Mouse (Mus musculus): ENCODE measurements around the gene Egln3. TPM values are rescaled to one million over a fixed set of nuclear protein-coding genes. Genes with fewer than 3 reads are reported as not detected.

Egln3 gene
- polyA plus RNA-seq, 1 experiment from 2014 or later, result 2.2 TPM

DNA sequence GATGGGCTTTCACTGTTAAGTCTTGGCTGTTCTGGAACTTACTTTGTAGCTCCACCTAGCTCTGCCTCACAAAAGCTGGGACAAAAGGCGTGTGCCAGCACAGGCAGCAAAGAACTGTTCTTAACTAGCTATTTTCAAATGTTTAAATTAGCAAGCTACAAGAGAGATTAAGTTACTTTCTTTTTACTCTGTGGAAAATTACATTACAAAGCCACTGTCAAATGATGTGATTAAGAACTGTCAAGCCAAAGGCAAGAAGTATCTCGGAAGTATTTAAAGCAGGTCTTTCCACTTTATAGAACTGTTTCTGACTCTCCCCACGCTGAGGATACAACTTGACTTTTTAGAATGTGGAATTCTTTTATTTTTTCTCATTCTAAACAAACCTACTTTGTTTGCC lies 21.4 kb upstream of the Egln3 start:
- no peak for ATAC-seq (ENCODE audit: low FRiP score, low read depth)
- H3K27ac ChIP-seq (replicated peaks), result no peak overlapping the region
- no peaks in the 10 kb centered on the region for H3K36me3 ChIP-seq
- no peaks in the 10 kb centered on the region for H3K9me3 ChIP-seq
- H3K9ac ChIP-seq (replicated peaks), result no peak overlapping the region
- no peaks in the 10 kb centered on the region for H3K27me3 ChIP-seq
- no peaks in the 10 kb centered on the region for H3K4me1 ChIP-seq
- WGBS, result 63% methylated on average over 3 of the region's 3 CpGs
- H3K4me3 ChIP-seq, result no peak overlapping the region
- H3K4me2 ChIP-seq (replicated peaks), result no peak overlapping the region

DNA sequence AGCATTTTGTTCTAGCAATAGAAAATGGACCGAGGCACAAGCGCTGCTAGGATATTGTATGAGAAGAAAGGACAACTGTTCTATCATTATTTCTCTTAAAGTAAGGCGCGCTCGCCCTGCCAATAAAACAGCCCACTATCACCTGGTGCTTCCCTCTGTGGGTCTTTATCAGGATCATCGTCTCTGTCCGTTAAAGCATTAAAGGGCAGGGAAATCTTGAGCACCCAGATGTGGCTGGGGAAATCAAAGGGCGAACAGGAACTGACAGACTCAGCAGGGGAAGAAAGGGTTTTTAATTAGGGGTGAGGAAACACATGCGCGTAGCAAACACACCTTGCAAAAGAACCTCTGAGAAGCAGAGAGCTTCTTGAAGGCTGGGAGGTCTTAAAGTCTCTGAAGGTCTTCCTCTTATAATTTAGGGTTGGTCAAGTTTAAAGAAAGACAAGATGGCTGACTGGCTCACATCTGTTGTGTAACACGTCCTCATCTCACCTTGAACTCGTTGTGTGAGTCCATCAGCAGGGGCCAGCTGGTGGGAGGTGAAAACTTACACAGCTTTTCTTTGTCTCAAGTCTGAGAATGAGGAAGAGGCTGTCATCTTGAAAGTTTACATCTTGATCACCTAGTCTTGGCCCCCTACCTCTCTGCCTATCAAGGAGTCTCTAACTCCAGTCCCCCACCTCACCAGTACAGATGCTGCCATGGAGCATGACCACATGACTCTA lies 18.5 kb upstream of the Egln3 start:
- WGBS, result 84% methylated on average over 12 of the region's 12 CpGs
- no peak overlapping the region for H3K27ac ChIP-seq (replicated peaks)
- no peaks in the 10 kb centered on the region for H3K9me3 ChIP-seq
- no peaks in the 10 kb centered on the region for H3K27me3 ChIP-seq
- no peak overlapping the region for H3K9ac ChIP-seq (replicated peaks)
- no peak overlapping the region for H3K4me2 ChIP-seq (replicated peaks)
- no peaks in the 10 kb centered on the region for H3K36me3 ChIP-seq
- ATAC-seq (ENCODE audit: low FRiP score, low read depth), result no peak
- H3K4me1 ChIP-seq, result no peaks in the 10 kb centered on the region
- no peak overlapping the region for H3K4me3 ChIP-seq

DNA sequence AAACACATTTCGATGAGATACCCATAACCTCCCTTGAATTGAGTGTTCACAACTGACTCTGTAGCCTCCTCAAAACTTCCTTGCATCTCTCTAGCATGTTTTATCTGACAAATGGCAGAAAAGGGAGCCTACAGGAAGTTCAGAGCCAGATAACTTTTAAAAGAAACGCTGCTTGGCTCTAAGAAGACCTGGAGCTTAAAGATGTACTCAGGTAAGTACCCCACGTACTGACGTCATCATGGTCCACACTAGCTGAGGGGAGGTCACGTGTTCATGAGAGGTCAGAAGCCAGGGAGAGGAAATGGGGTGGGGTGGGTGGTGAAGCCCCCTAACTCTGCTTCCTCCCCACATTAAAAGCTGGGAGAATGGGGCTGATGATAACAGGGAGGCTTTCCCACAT lies 13.0 kb upstream of the Egln3 start:
- WGBS, result 85% methylated on average over 5 of the region's 5 CpGs
- ATAC-seq (ENCODE audit: low FRiP score, low read depth), result no peak

DNA sequence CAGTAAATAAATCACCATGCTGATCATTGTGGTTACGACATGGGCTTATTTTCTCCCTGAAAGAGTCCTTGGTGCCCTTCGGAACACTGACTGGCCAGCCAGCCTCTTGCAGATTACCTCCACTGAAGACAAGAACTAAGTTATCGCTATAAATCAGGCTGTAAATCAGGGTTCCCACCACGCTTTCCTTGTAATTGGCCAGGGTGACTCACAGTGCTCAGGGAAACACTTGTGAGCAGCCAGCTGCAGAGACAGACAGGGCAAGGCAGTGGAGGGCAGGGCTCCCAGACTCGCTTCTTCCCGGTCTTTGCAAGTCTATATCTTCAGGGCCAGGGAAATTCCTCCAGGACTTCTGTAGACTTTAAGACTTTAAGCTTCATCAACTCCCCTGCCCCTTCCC lies 10.8 kb upstream of the Egln3 start:
- H3K4me2 ChIP-seq (replicated peaks), result no peak overlapping the region
- H3K27me3 ChIP-seq, result peaks cover 4% of the 10 kb centered on the region; the same call in 1 of the 2 replicates
- H3K27ac ChIP-seq (replicated peaks), result no peak overlapping the region
- no peak for ATAC-seq (ENCODE audit: low FRiP score, low read depth)
- WGBS, result 76% methylated on average over 6 of the region's 6 CpGs
- H3K4me1 ChIP-seq, result no peaks in the 10 kb centered on the region
- H3K4me3 ChIP-seq, result no peak overlapping the region
- no peaks in the 10 kb centered on the region for H3K9me3 ChIP-seq
- no peaks in the 10 kb centered on the region for H3K36me3 ChIP-seq
- H3K9ac ChIP-seq (replicated peaks), result no peak overlapping the region

More for the DNA sequence above, 13.0 kb upstream of the Egln3 start:
- no peak overlapping the region for H3K9ac ChIP-seq (replicated peaks)
- H3K4me1 ChIP-seq, result no peaks in the 10 kb centered on the region
- no peak overlapping the region for H3K4me3 ChIP-seq
- no peaks in the 10 kb centered on the region for H3K9me3 ChIP-seq
- H3K27ac ChIP-seq (replicated peaks), result no peak overlapping the region
- no peaks in the 10 kb centered on the region for H3K36me3 ChIP-seq
- H3K4me2 ChIP-seq (replicated peaks), result no peak overlapping the region
- H3K27me3 ChIP-seq, result no peaks in the 10 kb centered on the region

DNA sequence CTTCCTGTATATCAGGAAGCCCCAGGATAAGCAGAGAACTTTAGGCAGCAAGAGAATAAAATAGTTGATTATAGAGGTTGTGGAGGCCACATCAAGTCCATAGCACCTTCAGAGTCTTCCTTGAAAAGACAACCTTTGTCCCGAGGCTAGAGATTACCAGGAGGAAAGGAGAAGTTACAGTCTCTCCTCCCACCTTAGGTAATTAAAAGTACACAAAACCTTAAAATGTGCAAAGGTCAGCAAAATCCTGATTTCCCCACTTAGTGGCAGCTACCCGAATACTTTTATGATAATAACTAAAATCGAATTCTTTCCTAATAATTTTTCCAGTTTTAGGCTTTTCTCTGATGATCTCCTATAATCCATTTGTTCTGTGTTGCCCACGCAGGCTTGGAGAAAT lies 10.2 kb upstream of the Egln3 start:
- Histone ChIP-seq H3K4me3 (no peak overlapping the region), H3K9me3 (no peaks in the 10 kb centered on the region), H3K27ac (replicated peaks) (no peak overlapping the region), H3K27me3 (peaks cover 4% of the 10 kb centered on the region; the same call in 1 of the 2 replicates), H3K4me2 (replicated peaks) (no peak overlapping the region), H3K36me3 (no peaks in the 10 kb centered on the region), H3K4me1 (no peaks in the 10 kb centered on the region), H3K9ac (replicated peaks) (no peak overlapping the region)
- 85% methylated on average over 4 of the region's 4 CpGs for WGBS
- ATAC-seq (ENCODE audit: low FRiP score, low read depth), result no peak

DNA sequence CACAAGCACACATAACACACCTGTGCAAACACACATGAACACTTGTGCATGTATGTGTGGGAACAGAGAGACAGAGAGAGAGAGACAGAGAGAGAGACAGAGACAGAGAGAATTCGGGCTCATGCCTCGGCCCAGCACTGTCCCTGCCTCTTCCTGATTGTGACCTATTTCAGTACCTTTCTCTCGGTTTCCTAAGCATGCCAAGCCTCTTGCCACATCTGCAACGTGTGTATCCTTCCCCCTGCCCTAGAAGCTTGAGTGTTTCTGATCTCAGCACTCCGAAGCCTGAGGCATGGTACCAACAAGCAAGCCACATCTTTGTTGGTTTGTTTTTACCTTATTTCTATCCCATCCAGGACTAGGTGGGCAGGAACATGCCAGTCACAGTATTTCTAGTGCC lies 9.6 kb upstream of the Egln3 start:
- Histone ChIP-seq H3K27ac (replicated peaks) (no peak overlapping the region), H3K4me1 (0 out of 2 replicates have a peak, but pooled peaks cover 3% of the 10 kb centered on the region), H3K4me3 (no peak overlapping the region), H3K27me3 (peaks cover 4% of the 10 kb centered on the region; the same call in 1 of the 2 replicates), H3K9me3 (no peaks in the 10 kb centered on the region), H3K4me2 (replicated peaks) (no peak overlapping the region), H3K36me3 (no peaks in the 10 kb centered on the region), H3K9ac (replicated peaks) (no peak overlapping the region)
- 68% methylated on average over 5 of the region's 5 CpGs for WGBS
- no peak for ATAC-seq (ENCODE audit: low FRiP score, low read depth)

DNA sequence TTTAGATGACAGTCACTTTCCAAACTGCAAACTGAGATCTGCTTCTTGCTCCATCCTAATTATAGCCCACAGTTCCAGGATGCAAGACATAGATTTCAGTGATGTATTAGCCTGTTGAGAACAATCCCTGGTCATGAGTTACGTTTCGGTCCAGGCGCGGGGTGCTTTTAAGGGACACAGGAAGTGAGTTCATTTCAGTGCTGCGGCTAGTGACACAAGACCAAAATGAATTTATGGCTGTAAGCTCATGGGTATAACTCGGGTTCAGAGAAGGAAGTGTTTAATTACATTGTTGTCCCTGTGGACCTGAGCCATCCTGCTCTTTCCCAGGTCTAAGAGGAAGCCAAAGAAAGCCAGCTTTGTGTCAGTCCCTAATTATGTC lies 5.5 kb upstream of the Egln3 start:
- no peak overlapping the region for H3K4me2 ChIP-seq (replicated peaks)
- peaks cover 21% of the 10 kb centered on the region for H3K27me3 ChIP-seq
- H3K9ac ChIP-seq (replicated peaks), result no peak overlapping the region
- no peaks in the 10 kb centered on the region for H3K36me3 ChIP-seq
- H3K9me3 ChIP-seq, result no peaks in the 10 kb centered on the region
- 76% methylated on average over 6 of the region's 6 CpGs for WGBS
- H3K27ac ChIP-seq (replicated peaks), result no peak overlapping the region
- no peak overlapping the region for H3K4me3 ChIP-seq
- no peak for ATAC-seq (ENCODE audit: low FRiP score, low read depth)
- H3K4me1 ChIP-seq, result 0 out of 2 replicates have a peak, but pooled peaks cover 3% of the 10 kb centered on the region

DNA sequence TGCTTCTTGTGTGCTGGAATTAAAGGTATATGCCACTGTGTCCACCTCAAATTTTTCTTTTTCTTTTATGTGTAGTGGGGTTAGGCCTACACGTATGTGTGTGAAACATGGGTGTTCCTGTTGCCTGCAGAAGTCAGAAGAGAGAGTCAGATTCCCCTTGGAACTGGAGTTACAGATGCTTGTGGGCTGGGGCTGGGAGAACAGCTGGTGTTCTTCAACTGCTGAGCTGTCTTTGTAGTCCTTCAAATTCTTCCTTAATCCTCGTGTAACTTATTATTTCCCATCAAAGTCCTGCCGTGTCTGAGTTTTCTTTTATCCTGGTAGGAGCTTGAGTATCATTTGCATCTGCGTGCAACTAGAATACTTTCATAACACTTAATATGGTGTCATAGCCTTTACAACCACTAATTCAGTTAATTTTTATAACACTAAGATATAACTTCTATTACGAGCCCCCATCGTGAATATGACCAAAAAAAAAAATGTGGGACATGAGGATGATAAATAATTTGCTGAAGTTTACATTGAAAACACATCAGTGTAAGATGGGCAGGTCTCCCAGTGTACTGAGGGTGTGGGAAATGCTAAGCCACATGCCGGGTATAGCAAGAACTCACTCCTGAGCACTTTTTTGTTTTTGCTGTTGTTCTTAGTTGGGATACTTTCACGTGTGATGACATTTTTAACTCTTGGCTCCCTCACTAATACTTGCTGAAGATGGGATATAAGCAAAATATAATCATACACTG lies 4.9 kb upstream of the Egln3 start:
- no peaks in the 10 kb centered on the region for H3K36me3 ChIP-seq
- H3K4me3 ChIP-seq, result no peak overlapping the region
- WGBS, result 62% methylated on average over 8 of the region's 8 CpGs
- no peak overlapping the region for H3K27ac ChIP-seq (replicated peaks)
- no peak overlapping the region for H3K4me2 ChIP-seq (replicated peaks)
- H3K9me3 ChIP-seq, result no peaks in the 10 kb centered on the region
- peaks cover 25% of the 10 kb centered on the region for H3K27me3 ChIP-seq
- ATAC-seq (ENCODE audit: low FRiP score, low read depth), result no peak
- H3K9ac ChIP-seq (replicated peaks), result no peak overlapping the region
- peaks cover 6% of the 10 kb centered on the region; the same call in 1 of the 2 replicates for H3K4me1 ChIP-seq

DNA sequence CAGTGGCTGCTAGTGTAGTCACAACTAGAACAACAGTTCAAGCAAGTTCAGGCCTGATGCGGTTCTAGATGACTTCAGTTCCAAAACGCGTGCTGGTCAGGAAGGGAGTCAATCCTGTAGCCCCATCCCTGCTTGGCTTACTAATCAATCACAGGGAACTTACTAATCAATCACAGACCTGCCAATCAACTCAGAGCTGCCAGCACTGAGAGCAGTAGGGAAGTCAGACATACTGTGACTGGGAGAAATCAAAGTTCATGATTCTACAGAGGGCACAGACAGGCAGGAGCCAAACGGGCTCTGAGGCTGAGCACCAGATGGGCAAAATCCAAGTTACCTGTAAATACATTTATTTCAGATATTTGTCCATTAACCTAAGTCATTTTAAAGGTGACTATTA lies 2.1 kb upstream of the Egln3 start:
- WGBS, result 98% methylated on average over 4 of the region's 4 CpGs

DNA sequence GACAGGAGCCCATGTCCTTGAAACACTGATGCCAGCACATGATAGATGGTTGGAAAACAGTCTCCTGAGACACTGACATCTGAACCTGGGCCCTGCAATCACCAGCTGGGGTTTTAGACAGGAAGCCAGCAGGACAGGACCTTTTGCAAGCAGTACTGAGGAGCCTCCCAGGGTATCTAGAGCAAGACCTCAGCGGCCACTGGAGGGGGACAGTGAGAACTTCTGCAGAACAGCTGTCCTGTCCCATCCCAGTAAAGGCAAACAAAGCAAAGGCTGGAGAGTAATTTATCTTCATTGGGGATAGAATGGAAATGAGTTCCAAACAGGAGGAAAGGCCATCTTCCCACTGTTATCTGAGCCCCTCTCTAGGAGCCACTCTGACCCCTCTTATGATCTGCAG lies 1.5 kb upstream of the Egln3 start:
- H3K27ac ChIP-seq (replicated peaks), result no peak overlapping the region
- ATAC-seq (ENCODE audit: low FRiP score, low read depth), result no peak
- peaks cover 43% of the 10 kb centered on the region for H3K27me3 ChIP-seq
- H3K9ac ChIP-seq (replicated peaks), result no peak overlapping the region
- no peak overlapping the region for H3K4me2 ChIP-seq (replicated peaks)
- no peak overlapping the region for H3K4me3 ChIP-seq
- WGBS, result 21% methylated on average over 1 of the region's 1 CpGs
- peaks cover 22% of the 10 kb centered on the region for H3K4me1 ChIP-seq
- no peaks in the 10 kb centered on the region for H3K9me3 ChIP-seq
- H3K36me3 ChIP-seq, result no peaks in the 10 kb centered on the region

More for the DNA sequence above, 2.1 kb upstream of the Egln3 start:
- peaks cover 22% of the 10 kb centered on the region for H3K4me1 ChIP-seq
- no peaks in the 10 kb centered on the region for H3K36me3 ChIP-seq
- H3K4me3 ChIP-seq, result no peak overlapping the region
- no peak overlapping the region for H3K9ac ChIP-seq (replicated peaks)
- no peak for ATAC-seq (ENCODE audit: low FRiP score, low read depth)
- no peaks in the 10 kb centered on the region for H3K9me3 ChIP-seq
- H3K4me2 ChIP-seq (replicated peaks), result no peak overlapping the region
- H3K27me3 ChIP-seq, result peaks cover 44% of the 10 kb centered on the region
- H3K27ac ChIP-seq (replicated peaks), result no peak overlapping the region

DNA sequence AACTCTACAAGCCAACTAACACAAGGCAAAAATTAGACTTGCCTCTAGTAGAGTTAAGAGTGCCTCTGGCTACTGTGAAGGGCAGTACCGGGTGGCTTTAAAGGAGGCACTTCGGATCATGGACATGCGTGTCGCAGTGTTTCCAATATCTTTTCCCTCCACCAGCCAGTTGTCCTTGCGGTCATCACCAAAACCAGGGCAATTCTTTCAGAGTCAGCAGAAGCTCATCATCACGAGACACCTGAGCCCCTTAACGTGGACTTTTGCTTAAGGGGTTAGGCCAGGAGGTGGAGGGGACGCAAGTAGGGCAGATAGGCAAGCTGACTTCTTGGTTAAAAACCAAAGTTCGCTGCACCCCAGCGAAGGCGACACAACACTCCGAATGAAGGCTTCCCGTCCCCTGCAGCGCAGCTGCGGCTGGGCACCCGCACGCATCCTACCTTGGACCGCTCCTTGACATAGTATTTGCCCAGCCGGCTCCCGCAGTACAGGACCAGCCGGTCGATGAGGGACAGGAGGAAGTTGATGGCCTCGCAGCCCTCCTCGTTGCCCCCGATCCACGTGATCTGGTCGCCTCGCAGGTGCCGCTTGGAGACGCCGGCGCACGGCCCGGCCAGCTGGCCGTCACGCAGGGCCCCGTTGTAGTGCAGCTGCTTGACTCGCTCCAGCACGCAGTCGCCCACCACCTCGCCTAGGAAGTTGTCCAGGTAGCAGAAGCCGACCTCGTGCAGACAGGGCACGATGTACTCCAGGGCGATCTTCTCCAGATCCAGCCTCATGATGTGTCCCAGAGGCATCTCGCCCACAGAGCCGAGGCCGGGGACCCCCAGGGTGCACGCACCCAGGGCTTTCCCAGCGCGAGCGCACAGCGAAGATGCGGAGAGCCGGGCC lies 650 bp downstream of the Egln3 start:
- Histone ChIP-seq H3K36me3 (no peaks in the 10 kb centered on the region), H3K27ac (replicated peaks) (no peak overlapping the region), H3K9ac (replicated peaks) (peak overlapping the region; percentile 64), H3K4me2 (replicated peaks) (peak overlapping the region; percentile 100), H3K4me3 (peak overlapping the region; percentile 62), H3K27me3 (peaks cover 40% of the 10 kb centered on the region), H3K9me3 (no peaks in the 10 kb centered on the region), H3K4me1 (peaks cover 25% of the 10 kb centered on the region)
- peak; percentile 75 for ATAC-seq (ENCODE audit: low FRiP score, low read depth)
- 4% methylated on average over 55 of the region's 55 CpGs for WGBS

DNA sequence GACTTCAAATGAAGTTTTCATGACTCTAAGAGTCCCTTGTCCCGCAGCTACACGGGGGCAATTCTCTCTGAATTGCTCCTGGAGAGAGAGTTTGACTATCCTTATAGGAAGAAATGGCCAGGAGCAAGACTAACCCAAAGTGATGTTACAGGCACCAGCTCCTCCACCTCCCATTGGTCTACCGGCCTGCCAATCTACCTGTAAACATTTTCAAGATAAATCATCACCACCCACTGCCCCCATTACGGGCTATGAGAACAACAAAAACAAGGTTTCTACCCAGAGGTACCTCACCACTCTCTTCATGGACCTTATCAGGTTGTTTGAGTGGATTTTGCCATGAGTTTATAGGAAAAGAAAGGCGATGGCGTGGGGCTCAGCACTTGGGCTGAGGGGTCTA lies 1.4 kb downstream of the Egln3 start:
- peak overlapping the region; percentile 64; the same call in 1 of the 2 replicates for H3K9ac ChIP-seq (replicated peaks)
- H3K27me3 ChIP-seq, result peaks cover 40% of the 10 kb centered on the region
- no peaks in the 10 kb centered on the region for H3K9me3 ChIP-seq
- H3K4me1 ChIP-seq, result peaks cover 33% of the 10 kb centered on the region
- no peak for ATAC-seq (ENCODE audit: low FRiP score, low read depth)
- H3K36me3 ChIP-seq, result no peaks in the 10 kb centered on the region
- peak overlapping the region; percentile 62 for H3K4me3 ChIP-seq
- H3K4me2 ChIP-seq (replicated peaks), result peak overlapping the region; percentile 100
- no peak overlapping the region for H3K27ac ChIP-seq (replicated peaks)
- 55% methylated on average over 6 of the region's 6 CpGs for WGBS
